ENCODE assay signal across 8 mouse cellular contexts in genomic region chr4:41639913-41640507, GRCm38 (mm10). TPM values are rescaled to one million over a fixed set of nuclear protein-coding genes. Genes with fewer than 3 reads are reported as not detected.
DNase-seq lines count a peak whose midpoint lies in the region; ATAC-seq and TF ChIP-seq lines count a peak whose summit lies in the region.

Enho (minus strand) TSS chr4:41640324.

- H3K36me3 ChIP-seq in CH12.LX (replicated peaks in 1 of 2; ENCODE audit: control insufficient read depth in 1 of 2, insufficient read depth in 1 of 2, low read length in 1 of 2): no peaks in the 10 kb centered on the region
- no peaks in the 10 kb centered on the region for H3K36me3 ChIP-seq in forebrain, embryonic 11.5 days (ENCODE audit: control insufficient read depth, insufficient read depth, low read length)
- H3K36me3 ChIP-seq in heart, embryonic 15.5 days: no peaks in the 10 kb centered on the region
- H3K36me3 ChIP-seq in liver, embryonic 13.5 days: no peaks in the 10 kb centered on the region
- no peaks in the 10 kb centered on the region for H3K36me3 ChIP-seq in stomach, embryonic 15.5 days

- peak within 1 kb of the TSS; percentile 84 for H3K4me2 ChIP-seq in CH12.LX (ENCODE audit: insufficient read depth, low read depth, poor library complexity, severe bottlenecking)
- peak within 1 kb of the TSS; percentile 76 for H3K4me2 ChIP-seq in forebrain, embryonic 11.5 days (ENCODE audit: low read depth, low read length, severe bottlenecking)
- peak within 1 kb of the TSS; percentile 90 for H3K4me2 ChIP-seq in heart, embryonic 15.5 days
- H3K4me2 ChIP-seq in liver, embryonic 13.5 days: peak within 1 kb of the TSS; percentile 79
- peak within 1 kb of the TSS; percentile 86 for H3K4me2 ChIP-seq in stomach, embryonic 15.5 days

- peak within 1 kb of the TSS in 2 of 3 experiments; percentile 9 to 44 for H3K4me3 ChIP-seq in CH12.LX (replicated peaks in 1 of 3; ENCODE audit: low read depth in 2 of 3, low read length in 2 of 3, poor library complexity in 1 of 3)
- peak within 1 kb of the TSS; percentile 65 for H3K4me3 ChIP-seq in forebrain, embryonic 11.5 days (ENCODE audit: low read depth, low read length)
- peak within 1 kb of the TSS; percentile 60 for H3K4me3 ChIP-seq in heart, embryonic 15.5 days
- H3K4me3 ChIP-seq in liver, embryonic 13.5 days (replicated peaks): peak within 1 kb of the TSS; percentile 56
- H3K4me3 ChIP-seq in stomach, embryonic 15.5 days (replicated peaks): peak within 1 kb of the TSS; percentile 57

- TF ChIP-seq POLR2A in CH12.LX (IDR thresholded peaks at IDR 0.05; ENCODE audit: low read depth, low read length): no peak

- peaks cover 58% of the 10 kb centered on the region for H3K27me3 ChIP-seq in CH12.LX (replicated peaks)
- H3K27me3 ChIP-seq in forebrain, embryonic 11.5 days (ENCODE audit: control insufficient read depth, insufficient read depth, low read length): no peaks in the 10 kb centered on the region
- peaks cover 9% of the 10 kb centered on the region for H3K27me3 ChIP-seq in heart, embryonic 15.5 days
- H3K27me3 ChIP-seq in liver, embryonic 13.5 days: peaks cover 39% of the 10 kb centered on the region
- peaks cover 7% of the 10 kb centered on the region for H3K27me3 ChIP-seq in stomach, embryonic 15.5 days (replicated peaks)

- peak within 1 kb of the TSS; percentile 55 for H3K9ac ChIP-seq in CH12.LX (ENCODE audit: insufficient read depth, low read depth)
- H3K9ac ChIP-seq in forebrain, embryonic 11.5 days (ENCODE audit: low read length): peak within 1 kb of the TSS; percentile 93
- H3K9ac ChIP-seq in heart, embryonic 15.5 days: peak within 1 kb of the TSS; percentile 67
- H3K9ac ChIP-seq in liver, embryonic 13.5 days: peak within 1 kb of the TSS; percentile 60
- peak within 1 kb of the TSS; percentile 58 for H3K9ac ChIP-seq in stomach, embryonic 15.5 days

- in situ Hi-C loops in CH12.LX (cut with MboI; ENCODE audit: low pct_ligation_motif_present, low pct_unique_long_range_greater_than_20kb, low sequenced_read_pairs): no loop called here

- TF ChIP-seq CTCF in CH12.LX (conservative IDR thresholded peaks at IDR 0.05 in 1 of 2, IDR thresholded peaks at IDR 0.05 in 1 of 2; ENCODE audit: low read depth in 2 of 2, low read length in 2 of 2): no peak

- H3K9me3 ChIP-seq in CH12.LX (replicated peaks; ENCODE audit: low read length): peaks cover 21% of the 10 kb centered on the region
- H3K9me3 ChIP-seq in forebrain, embryonic 11.5 days (ENCODE audit: control insufficient read depth, low read length): no peaks in the 10 kb centered on the region
- no peaks in the 10 kb centered on the region for H3K9me3 ChIP-seq in heart, embryonic 15.5 days (replicated peaks)
- H3K9me3 ChIP-seq in liver, embryonic 13.5 days (replicated peaks): no peaks in the 10 kb centered on the region
- no peaks in the 10 kb centered on the region for H3K9me3 ChIP-seq in stomach, embryonic 15.5 days

- dilution Hi-C loops in CH12.LX (cut with MboI; ENCODE audit: extremely low pct_ligation_motif_present, extremely low pct_unique_long_range_greater_than_20kb, low sequenced_read_pairs): no loop called here

- no peak for TF ChIP-seq RAD21 in CH12.LX (IDR thresholded peaks at IDR 0.05; ENCODE audit: low read depth, low read length)

- DNase-seq in CH12.LX (ENCODE audit: extremely low read depth): peak; percentile 69
- peak; percentile 82 for DNase-seq in c-Kit-positive CD71-positive TER-119-negative erythroid progenitor cells, embryonic 14.5 days (ENCODE audit: low read depth)
- DNase-seq in forebrain, embryonic 11.5 days (ENCODE audit: low spot score): peak; percentile 98
- DNase-seq in kidney, postnatal 25 days: peak; percentile 97
- peak; percentile 86 for DNase-seq in liver, embryonic 13.5 days
- peak; percentile 95 for DNase-seq in neural tube, embryonic 10.5 days (ENCODE audit: extremely low spot score, low spot score)

- no peaks in the 10 kb centered on the region for H3K79me2 ChIP-seq in CH12.LX (replicated peaks; ENCODE audit: control insufficient read depth, extremely low read depth, insufficient read depth, poor library complexity, severe bottlenecking)

- H3K4me1 ChIP-seq in CH12.LX (ENCODE audit: control insufficient read depth in 1 of 2, insufficient read depth in 2 of 2): peaks cover 5 to 18% of the 10 kb centered on the region in 2 experiments; a peak in 3 of 4 replicates
- H3K4me1 ChIP-seq in forebrain, embryonic 11.5 days (replicated peaks; ENCODE audit: control insufficient read depth, insufficient read depth, low read length): peaks cover 9% of the 10 kb centered on the region; the same call in 1 of the 2 replicates
- H3K4me1 ChIP-seq in heart, embryonic 15.5 days (replicated peaks): peaks cover 17% of the 10 kb centered on the region
- H3K4me1 ChIP-seq in liver, embryonic 13.5 days (replicated peaks): peaks cover 16% of the 10 kb centered on the region
- 0 out of 2 replicates have a peak, but pooled peaks cover 14% of the 10 kb centered on the region for H3K4me1 ChIP-seq in stomach, embryonic 15.5 days

- TF ChIP-seq EP300 in CH12.LX (IDR thresholded peaks at IDR 0.05; ENCODE audit: low read length): no peak

- ATAC-seq in forebrain, embryonic 11.5 days (replicated peaks; ENCODE audit: low FRiP score): peak; percentile 94
- peak; percentile 89 for ATAC-seq in heart, embryonic 15.5 days (replicated peaks; ENCODE audit: insufficient number of reproducible peaks, insufficient read depth, low FRiP score, low read depth)
- ATAC-seq in liver, embryonic 13.5 days (ENCODE audit: low read depth): peak; percentile 91
- peak; percentile 89 for ATAC-seq in stomach, embryonic 15.5 days (ENCODE audit: insufficient read depth, low FRiP score, low read depth)

- no peak within 1 kb of the TSS for H3K27ac ChIP-seq in CH12.LX (ENCODE audit: insufficient read depth, low read depth)
- peak within 1 kb of the TSS; percentile 60; the same call in 1 of the 2 replicates for H3K27ac ChIP-seq in forebrain, embryonic 11.5 days (ENCODE audit: low read depth, low read length)
- peak within 1 kb of the TSS; percentile 57 for H3K27ac ChIP-seq in heart, embryonic 15.5 days
- H3K27ac ChIP-seq in liver, embryonic 13.5 days: no peak within 1 kb of the TSS
- peak within 1 kb of the TSS; percentile 73 for H3K27ac ChIP-seq in stomach, embryonic 15.5 days

- WGBS in forebrain, embryonic 11.5 days: under 1% methylated on average over 62 of the region's 74 CpGs
- WGBS in heart, embryonic 15.5 days: under 1% methylated on average over 67 of the region's 74 CpGs
- WGBS in liver, embryonic 13.5 days (ENCODE audit: insufficient replicate concordance): 1% methylated on average over 60 of the region's 74 CpGs
- WGBS in stomach, embryonic 15.5 days: under 1% methylated on average over 69 of the region's 74 CpGs

TF ChIP-seq in CH12.LX, 34 proteins besides CTCF, POLR2A, EP300 and RAD21:
- no peak for TF ChIP-seq JUND (conservative IDR thresholded peaks at IDR 0.05; ENCODE audit: low read depth, low read length)
- 0 out of 2 replicates have a peak, but pooled peaks have one; percentile 18 for TF ChIP-seq BHLHE40 (IDR thresholded peaks at IDR 0.05; ENCODE audit: low read depth, low read length)
- TF ChIP-seq UBTF (IDR thresholded peaks at IDR 0.05; ENCODE audit: low read depth, low read length): peak; percentile 99
- no peak for TF ChIP-seq ZC3H11A (IDR thresholded peaks at IDR 0.05; ENCODE audit: low read depth, low read length)
- no peak for TF ChIP-seq USF2 (conservative IDR thresholded peaks at IDR 0.05; ENCODE audit: low read depth, low read length)
- no peak for TF ChIP-seq TBP (conservative IDR thresholded peaks at IDR 0.05; ENCODE audit: low read depth, low read length)
- TF ChIP-seq TCF12 (IDR thresholded peaks at IDR 0.05; ENCODE audit: low read depth, low read length): 0 out of 2 replicates have a peak, but pooled peaks have one; percentile 15
- no peak for TF ChIP-seq E2F4 (IDR thresholded peaks at IDR 0.05; ENCODE audit: insufficient replicate concordance, low read depth, low read length)

RNA-seq across cellular contexts. Expression of gene Enho, which starts in this region (rescaled TPM):
- 0.25 and 0.59 TPM in 2 replicates for total RNA-seq in CH12.LX (2012; rRNA removed)
- total RNA-seq in CH12.LX (2014; rRNA removed): 0.17 TPM in 1 of 2 replicates, not detected in the other
- polyA plus RNA-seq in CH12.LX (2012; ENCODE audit: insufficient read length, low read depth): not detected in 2 replicates
- polyA plus RNA-seq in forebrain, embryonic 11.5 days (2014; fragmentation: Nextera tagmentation; extraction: Ambion mirVana): 28.1 and 34.5 TPM in 2 replicates
- 3.3 and 5.8 TPM in 2 replicates for polyA plus RNA-seq in heart, embryonic 15.5 days (2015; fragmentation: Nextera tagmentation; extraction: Ambion mirVana)
- 1.2 and 1.5 TPM in 2 replicates for polyA plus RNA-seq in liver, embryonic 13.5 days (2015; fragmentation: Nextera tagmentation; extraction: Ambion mirVana)
- 18.3 and 24.0 TPM in 2 replicates for polyA plus RNA-seq in stomach, embryonic 15.5 days (2015; fragmentation: Nextera tagmentation; extraction: Ambion mirVana)

Comparison
In these comparisons a context has a peak if more than half of its experiments do, and no peak if none do; other contexts are left out.
1. Peak in DNase-seq, H3K4me3 ChIP-seq, H3K9ac ChIP-seq and H3K4me2 ChIP-seq in CH12.LX; RNA of the gene not detected or under 1 TPM.
2. H3K27ac ChIP-seq: peak in forebrain, embryonic 11.5 days (single experiment), heart, embryonic 15.5 days (single experiment) and stomach, embryonic 15.5 days (single experiment); none in CH12.LX (single experiment) and liver, embryonic 13.5 days (single experiment).
3. Peak in every context shown above with its lines, with median percentiles within 50 percentile points of each other: DNase-seq, H3K4me2 ChIP-seq, H3K4me3 ChIP-seq, H3K9ac ChIP-seq and ATAC-seq.